Mouse (Mus musculus) monocyte, adult 2 months (primary cell): ENCODE data around the gene Irgm2.
"Not testable (repeated sequence)": the region's sequence is repeated elsewhere in the genome, so short reads cannot be mapped to it uniquely, and the experiment has no call there.

Experiments used
- DNase-seq, 2 experiments: peaks; one replicate each; pipeline ENCODE4 v3.0.0; 2022; ENCODE audit warnings: low spot score in 2 of 2, low read depth in 1 of 2

The Irgm2 gene

GRCm38 (mm10) chr11:58199229-58200037 lies at the start of gene Irgm2, which contains the start of gene Igtp:
Irgm2 (plus strand) TSS chr11:58199618.
Igtp (plus strand) TSS chr11:58199556.
- DNase-seq, result peak; percentile 60 to 79

DNA sequence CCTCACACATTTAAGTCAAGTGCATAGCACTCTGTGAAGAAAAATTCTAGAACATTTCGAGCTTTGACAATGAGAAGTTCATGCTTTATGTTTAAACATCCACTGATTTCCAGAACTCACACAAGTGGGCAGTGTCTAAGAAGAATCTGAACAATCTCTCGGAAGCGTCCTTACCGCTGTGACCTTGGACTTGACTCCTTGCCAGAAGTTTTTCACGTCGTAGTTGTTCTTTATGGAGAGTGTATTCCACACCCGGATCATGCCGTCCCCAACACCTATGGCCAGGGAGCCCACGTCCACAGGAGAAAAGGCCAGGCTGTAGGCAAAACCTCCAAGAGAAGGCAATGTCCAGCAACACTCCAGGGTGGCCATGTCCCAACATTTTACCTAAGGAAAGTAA lies 44.0 kb upstream of the Irgm2 start:
- DNase-seq, result no peak

DNA sequence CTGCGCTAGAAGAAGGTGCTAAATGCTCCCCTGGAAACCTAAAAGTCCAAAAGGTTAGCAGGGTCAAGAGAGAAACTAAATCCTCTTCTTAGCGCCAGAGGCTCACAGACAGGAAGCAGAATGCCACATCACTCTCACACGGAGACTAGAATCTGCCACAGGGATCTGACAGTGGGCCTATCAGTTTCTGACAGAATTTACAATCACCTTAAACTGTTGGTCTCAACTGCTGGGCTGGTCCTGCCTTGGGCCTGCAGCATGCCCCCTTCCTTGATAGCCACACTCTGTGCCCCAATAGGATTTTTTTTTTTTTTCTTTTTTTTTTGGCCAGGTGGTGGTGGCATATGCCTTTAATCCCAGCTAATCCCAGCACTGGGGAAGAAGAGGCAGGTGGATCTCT lies 42.5 kb upstream of the Irgm2 start:
- DNase-seq, result no peak

DNA sequence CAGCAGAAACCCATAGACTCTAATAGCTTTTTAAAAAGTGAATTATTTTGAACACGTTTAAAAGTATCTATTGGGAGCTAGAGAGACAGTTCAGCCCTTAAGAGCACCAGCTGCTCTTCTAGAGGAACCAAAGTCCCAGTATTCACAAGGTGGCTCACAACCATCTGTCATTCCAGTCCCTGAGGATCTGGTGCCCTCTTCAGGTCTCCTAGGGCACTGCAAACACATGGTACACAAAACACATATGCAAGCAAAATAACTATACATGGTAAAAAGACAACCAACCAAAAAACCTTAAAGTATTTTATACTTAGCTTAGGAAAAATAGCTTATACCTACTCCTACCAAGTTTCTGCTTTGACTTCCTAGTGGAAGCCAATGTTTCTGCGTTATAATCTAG lies 34.3 kb upstream of the Irgm2 start:
- DNase-seq, result no peak

DNA sequence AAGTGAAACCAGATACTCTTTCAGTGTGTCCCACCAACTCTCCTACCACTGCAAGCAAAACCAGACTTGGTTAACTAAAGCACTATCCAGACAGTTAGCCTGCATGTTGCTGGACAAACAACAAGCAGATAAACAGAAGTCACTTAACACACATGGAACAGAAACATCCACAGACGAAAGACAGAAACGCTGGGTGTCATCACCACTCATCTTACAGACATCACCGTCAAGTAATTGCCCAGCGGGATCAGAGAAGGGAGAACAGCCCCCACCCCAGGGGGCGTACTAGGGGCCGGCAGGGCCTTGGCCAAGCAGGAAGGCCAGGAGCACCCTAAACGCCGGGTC lies 31.6 kb upstream of the Irgm2 start:
- no peak for DNase-seq

GRCm38 (mm10) chr11:58168167-58168915 lies 31.1 kb upstream of the Irgm2 start, which contains the start of gene Gemin5:
Gemin5 (minus strand) TSS chr11:58168539.
- peak; percentile 23 to 68 for DNase-seq

GRCm38 (mm10) chr11:58169666-58170065 lies 29.8 kb upstream of the Irgm2 start:
- DNase-seq, result no peak

GRCm38 (mm10) chr11:58171459-58172091 lies 27.8 kb upstream of the Irgm2 start, which contains the start of gene Mrpl22:
Mrpl22 (plus strand) TSS chr11:58171661.
- peak; percentile 80 to 86 for DNase-seq

DNA sequence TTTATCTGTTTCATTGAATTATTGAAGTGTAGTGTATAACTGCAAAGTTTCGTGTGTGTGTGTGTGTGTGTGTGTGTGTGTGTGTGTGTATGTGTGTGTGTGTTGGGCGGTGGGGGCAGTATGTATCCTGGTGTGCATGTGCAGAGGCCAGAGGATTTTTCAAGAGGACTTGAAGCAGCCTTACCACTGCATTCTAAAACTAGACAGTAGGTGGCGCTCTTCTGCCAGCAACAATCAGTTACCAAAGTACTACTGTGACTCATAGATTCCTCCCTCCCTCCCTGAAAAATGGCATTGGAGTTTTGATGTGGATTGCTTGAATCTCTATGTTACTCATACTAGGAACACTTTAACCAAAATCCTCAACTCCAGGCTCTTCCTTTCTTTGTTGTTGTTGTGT lies 19.9 kb upstream of the Irgm2 start:
- DNase-seq, result peak; percentile 28 to 42

- DNase-seq, result not testable (repeated sequence)
Measured at GRCm38 (mm10) chr11:58179986-58180385, 19.4 kb upstream of the Irgm2 start.

GRCm38 (mm10) chr11:58180756-58181155 lies 18.7 kb upstream of the Irgm2 start:
- no peak for DNase-seq

GRCm38 (mm10) chr11:58183579-58183978 lies 15.8 kb upstream of the Irgm2 start:
- DNase-seq, result peak in 1 of 2 experiments; percentile 9

- no peak for DNase-seq
Measured at GRCm38 (mm10) chr11:58189675-58190074, 9.7 kb upstream of the Irgm2 start.

DNA sequence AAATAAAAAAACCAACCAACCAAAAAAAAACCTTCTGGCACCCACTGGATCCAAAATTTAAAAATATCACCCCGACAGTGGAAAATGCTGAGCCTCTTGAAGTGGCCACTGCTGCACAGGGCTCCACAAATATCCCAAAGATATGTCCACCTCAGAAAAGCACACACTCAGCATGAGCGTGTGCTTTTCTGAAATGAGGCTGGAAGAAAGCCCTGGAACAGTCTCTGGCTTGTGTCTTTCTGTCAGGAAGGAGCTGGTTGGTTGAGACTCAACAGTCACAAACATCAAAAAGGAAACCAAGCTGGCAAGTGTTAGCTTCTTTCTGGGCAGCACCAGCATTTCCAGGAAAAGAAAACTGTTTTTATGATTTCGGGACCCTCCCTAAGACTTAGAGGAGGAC lies 6.1 kb upstream of the Irgm2 start:
- DNase-seq, result no peak

- no peak for DNase-seq
Measured at GRCm38 (mm10) chr11:58193860-58194520, 5.4 kb upstream of the Irgm2 start.

- no peak for DNase-seq
Measured at GRCm38 (mm10) chr11:58198663-58199062, 755 bp upstream of the Irgm2 start.

GRCm38 (mm10) chr11:58200226-58200625 lies 808 bp downstream of the Irgm2 start:
- DNase-seq, result no peak

DNA sequence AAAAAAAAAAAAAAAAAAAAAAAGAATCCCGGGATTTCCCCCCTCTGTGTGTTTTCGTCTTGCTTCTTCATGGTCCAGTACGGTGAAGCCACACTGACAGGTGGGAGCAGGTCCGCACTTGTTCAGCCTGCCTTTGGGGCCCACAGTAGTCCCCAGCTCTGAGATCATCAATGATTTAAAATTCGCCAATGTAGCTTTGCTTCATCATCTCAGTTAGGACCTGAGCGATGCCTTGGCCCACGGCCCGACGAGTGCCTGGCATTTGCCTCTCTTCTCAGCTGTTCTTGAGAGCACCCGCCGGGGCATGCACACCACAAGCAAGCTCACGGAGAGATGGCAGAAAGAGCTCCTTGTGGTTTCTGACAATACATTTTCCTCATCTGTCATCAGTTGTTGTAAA lies 1.6 kb downstream of the Irgm2 start:
- DNase-seq, result no peak

- DNase-seq, result no peak
Measured at GRCm38 (mm10) chr11:58210321-58210886, 11.0 kb downstream of the Irgm2 start.

DNA sequence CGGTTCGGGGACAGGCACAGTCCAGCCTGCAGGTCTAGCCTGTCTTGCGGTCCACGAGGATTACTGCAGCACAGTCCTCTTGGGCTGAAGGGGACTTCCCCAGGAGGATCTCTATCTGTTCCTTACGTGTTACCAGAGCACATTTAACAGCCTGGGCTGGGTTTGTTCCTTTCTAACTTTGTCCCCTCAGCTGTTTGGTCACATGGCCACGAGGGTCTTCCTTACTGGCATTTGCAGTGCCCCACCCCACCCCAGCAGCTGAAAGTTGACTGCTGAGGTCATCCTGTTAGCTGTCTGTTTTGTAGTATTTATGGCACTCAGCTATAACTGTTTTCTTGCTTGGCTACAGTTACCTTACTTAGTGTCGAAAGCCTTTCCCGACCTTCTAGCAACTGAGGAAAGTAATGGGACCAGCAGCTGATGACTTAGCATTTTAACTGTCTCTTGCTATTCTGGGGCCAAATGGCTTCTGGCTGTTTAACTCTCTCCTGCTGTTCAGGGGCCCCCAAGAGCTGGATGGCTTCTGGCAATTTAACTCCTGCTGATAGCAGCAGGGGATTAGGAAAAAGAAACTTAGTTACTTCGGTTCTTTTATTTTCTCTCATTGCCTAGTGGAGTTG lies 11.8 kb downstream of the Irgm2 start:
- no peak for DNase-seq
